In genomic region chr17:74889535-74890117, GRCm38 (mm10) we compare ENCODE assay signal across 27 mouse cellular contexts.
DNase-seq lines count a peak whose midpoint lies in the region; ATAC-seq lines count a peak whose summit lies in the region.
"Had no signal": no experiment of that assay in that cellular context is flagged by ENCODE, and none has a peak within 500 bp of the region (broad histone marks: within the 10 kb centered on the region; RNA-seq: fewer than 3 reads in every experiment).

No protein-coding gene starts in this region.

- H3K27ac ChIP-seq in limb, embryonic 10.5 days = peak overlapping the region; percentile 78
- H3K27ac ChIP-seq in limb, embryonic 15.5 days = no peak overlapping the region
- H3K27ac ChIP-seq: embryonic facial prominence, embryonic 12.5 days; hindbrain, embryonic 13.5 days; layer of hippocampus, adult 2 months; liver, embryonic 13.5 days; stomach, embryonic 15.5 days had no signal

- no peaks in the 10 kb centered on the region for H3K27me3 ChIP-seq in limb, embryonic 10.5 days (ENCODE audit: low read depth, poor library complexity, severe bottlenecking)
- H3K27me3 ChIP-seq in limb, embryonic 15.5 days = no peaks in the 10 kb centered on the region
- H3K27me3 ChIP-seq: embryonic facial prominence, embryonic 12.5 days; heart, embryonic 12.5 days; hindbrain, embryonic 13.5 days; liver, embryonic 13.5 days; stomach, embryonic 15.5 days had no signal

- H3K9me3 ChIP-seq in limb, embryonic 10.5 days (replicated peaks) = no peaks in the 10 kb centered on the region
- no peaks in the 10 kb centered on the region for H3K9me3 ChIP-seq in limb, embryonic 15.5 days
- H3K9me3 ChIP-seq: embryonic facial prominence, embryonic 12.5 days; heart, embryonic 12.5 days; hindbrain, embryonic 13.5 days; liver, embryonic 13.5 days; stomach, embryonic 15.5 days had no signal

- no peaks in the 10 kb centered on the region for H3K36me3 ChIP-seq in limb, embryonic 10.5 days
- no peaks in the 10 kb centered on the region for H3K36me3 ChIP-seq in limb, embryonic 15.5 days
- H3K36me3 ChIP-seq: embryonic facial prominence, embryonic 12.5 days; heart, embryonic 12.5 days; hindbrain, embryonic 13.5 days; liver, embryonic 13.5 days; stomach, embryonic 15.5 days had no signal

- peak; percentile 40; the same call in 1 of the 2 replicates for ATAC-seq in limb, embryonic 15.5 days (ENCODE audit: insufficient number of reproducible peaks, low FRiP score, low TSS enrichment, low read depth)
- ATAC-seq: forebrain, embryonic 14.5 days; intestine, embryonic 16.5 days; lung, postnatal 0 days; midbrain, embryonic 16.5 days had no signal

- H3K9ac ChIP-seq in limb, embryonic 15.5 days = no peak overlapping the region
- H3K9ac ChIP-seq: embryonic facial prominence, embryonic 12.5 days; heart, embryonic 12.5 days; hindbrain, embryonic 13.5 days; liver, embryonic 13.5 days; stomach, embryonic 15.5 days had no signal

- 85% methylated on average over 11 of the region's 11 CpGs for whole genome bisulfite sequencing in limb, embryonic 10.5 days
- 37% methylated on average over 11 of the region's 11 CpGs for WGBS in limb, embryonic 15.5 days

- H3K4me2 ChIP-seq in limb, embryonic 15.5 days = no peak overlapping the region
- H3K4me2 ChIP-seq: embryonic facial prominence, embryonic 12.5 days; heart, embryonic 12.5 days; hindbrain, embryonic 13.5 days; liver, embryonic 13.5 days; stomach, embryonic 15.5 days had no signal

- no peak overlapping the region for H3K4me3 ChIP-seq in limb, embryonic 10.5 days
- H3K4me3 ChIP-seq in limb, embryonic 15.5 days = no peak overlapping the region
- H3K4me3 ChIP-seq: embryonic facial prominence, embryonic 12.5 days; heart, embryonic 12.5 days; hindbrain, embryonic 13.5 days; layer of hippocampus, adult 2 months; liver, embryonic 13.5 days; stomach, embryonic 15.5 days had no signal

- peak; percentile 7 for DNase-seq in embryo, embryonic 11 days
- no peak for DNase-seq in embryo, embryonic 10 days (ENCODE audit: low spot score)
- DNase-seq in kidney, postnatal 25 days = peak; percentile 2 to 48
- DNase-seq in kidney, adult 18-20 months = no peak
- DNase-seq in limb, embryonic 10.5 days (ENCODE audit: low spot score) = peak; percentile 49
- no peak for DNase-seq in left cerebral cortex, adult 18-20 months (ENCODE audit: low spot score in 2 of 2)
- DNase-seq: adrenal gland, postnatal 36 days; cerebellum, adult 18-20 months; cerebellum, postnatal 14 days; gastrocnemius, postnatal 25 days; heart, adult 18-20 months; heart, postnatal 4 days; liver, embryonic 13.5 days; lung, adult 18-20 months; right cerebral cortex, postnatal 25 days; thymus, adult 18-20 months; thymus, postnatal 25 days had no signal

- peaks cover 21% of the 10 kb centered on the region for H3K4me1 ChIP-seq in limb, embryonic 10.5 days
- peaks cover 15% of the 10 kb centered on the region for H3K4me1 ChIP-seq in limb, embryonic 15.5 days
- H3K4me1 ChIP-seq: heart, embryonic 12.5 days; hindbrain, embryonic 13.5 days; liver, embryonic 13.5 days; stomach, embryonic 15.5 days had no signal

Comparison
In these comparisons a context has a peak if more than half of its experiments do, and no peak if none do; other contexts are left out.
1. DNase-seq: peak in embryo, embryonic 11 days (single experiment), kidney, postnatal 25 days (2 of 2) and limb, embryonic 10.5 days (single experiment); none in embryo, embryonic 10 days (single experiment), kidney, adult 18-20 months (single experiment) and left cerebral cortex, adult 18-20 months (0 of 2).